Mouse (Mus musculus): ENCODE results near the gene Arhgef2. TPM values are rescaled to one million over a fixed set of nuclear protein-coding genes. Genes with fewer than 3 reads are reported as not detected.

The Arhgef2 gene
- polyA plus RNA-seq, 1 experiment: 96.1 TPM

GRCm38 (mm10) chr3:88620146-88620991 is 14.6 kb downstream of the Arhgef2 start:
- peak overlapping the region; percentile 97 for H3K27ac ChIP-seq (ENCODE audit: control insufficient read depth, insufficient read depth, low read depth, low read length, poor library complexity)

DNA sequence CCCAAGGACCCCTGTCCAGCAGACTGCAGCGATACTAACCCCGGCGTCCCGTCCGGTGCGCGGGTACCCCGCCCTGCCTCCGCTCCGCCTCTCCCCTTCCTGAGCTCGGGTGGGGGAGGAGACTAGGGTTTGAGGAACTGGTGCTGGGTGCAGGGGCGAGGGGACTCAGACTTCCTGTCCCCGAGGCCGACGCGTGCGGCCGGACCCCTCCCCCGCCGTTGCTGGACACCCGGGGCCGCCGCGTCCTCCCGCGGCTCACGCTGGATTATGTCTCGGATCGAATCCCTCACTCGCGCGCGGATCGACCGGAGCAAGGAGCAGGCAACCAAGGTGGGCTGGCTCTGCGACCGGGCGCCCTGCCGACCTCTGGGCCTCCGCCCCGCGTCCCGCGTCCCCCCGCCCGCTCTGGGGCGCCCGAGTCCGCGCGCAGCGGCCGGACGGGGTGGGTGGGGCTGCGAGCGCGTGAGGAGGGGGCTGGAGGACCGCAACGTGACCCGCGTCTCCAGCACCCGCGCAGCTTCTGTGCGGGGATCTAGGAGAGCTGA is 15.3 kb downstream of the Arhgef2 start:
- Histone ChIP-seq H3K4me3 (replicated peaks; ENCODE audit: control insufficient read depth, low read depth, low read length) (peak overlapping the region; percentile 81), H3K4me1 (ENCODE audit: control insufficient read depth, insufficient read depth, low read length) (peaks cover 5% of the 10 kb centered on the region), H3K27ac (ENCODE audit: control insufficient read depth, insufficient read depth, low read depth, low read length, poor library complexity) (peak overlapping the region; percentile 97)
- under 1% methylated on average over 64 of the region's 64 CpGs for WGBS
- TF ChIP-seq CTCF (IDR thresholded peaks at IDR 0.05; ENCODE audit: control insufficient read depth, insufficient read depth, low read length): no peak
- TF ChIP-seq POLR2A (IDR thresholded peaks at IDR 0.05; ENCODE audit: borderline replicate concordance, control insufficient read depth, low read depth, low read length): peak; percentile 83; the same call in 1 of the 2 replicates

More at GRCm38 (mm10) chr3:88620146-88620991, 14.6 kb downstream of the Arhgef2 start:
- Histone ChIP-seq H3K4me3 (replicated peaks; ENCODE audit: control insufficient read depth, low read depth, low read length) (peak overlapping the region; percentile 81), H3K4me1 (ENCODE audit: control insufficient read depth, insufficient read depth, low read length) (peaks cover 5% of the 10 kb centered on the region)
- TF ChIP-seq POLR2A (IDR thresholded peaks at IDR 0.05; ENCODE audit: borderline replicate concordance, control insufficient read depth, low read depth, low read length): no peak
- TF ChIP-seq CTCF (IDR thresholded peaks at IDR 0.05; ENCODE audit: control insufficient read depth, insufficient read depth, low read length): no peak
- WGBS: 3% methylated on average over 15 of the region's 15 CpGs

DNA sequence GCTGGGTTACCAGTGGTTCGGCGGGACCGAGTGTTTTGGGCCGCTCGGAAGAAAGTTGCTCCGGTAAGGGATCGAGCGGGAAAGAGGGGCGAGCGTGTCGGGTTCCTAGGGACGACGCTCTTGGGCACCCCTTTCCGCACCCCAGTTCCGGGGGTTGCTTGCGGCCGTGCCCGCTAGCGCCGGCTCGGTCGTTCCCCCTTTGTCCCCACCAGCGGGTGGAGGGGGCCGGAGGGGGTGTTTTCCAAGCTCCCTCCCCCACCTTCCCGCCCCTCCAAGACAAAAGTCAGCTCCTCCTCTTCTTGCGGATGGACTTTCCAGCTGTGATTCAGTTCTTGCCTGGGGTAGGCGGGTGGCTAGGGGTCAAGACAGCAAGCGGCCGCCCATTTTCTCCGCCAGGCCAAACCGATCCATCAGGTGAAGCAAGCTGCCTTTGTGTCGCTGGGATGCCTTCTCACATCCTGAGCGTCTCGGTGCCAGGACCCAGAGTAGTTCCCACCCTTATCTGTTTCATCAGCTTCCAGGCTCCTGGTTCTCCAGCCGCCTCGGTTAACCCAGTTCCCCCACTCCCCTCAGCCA is 15.9 kb downstream of the Arhgef2 start:
- WGBS: under 1% methylated on average over 36 of the region's 36 CpGs
- peaks cover 5% of the 10 kb centered on the region for H3K4me1 ChIP-seq (ENCODE audit: control insufficient read depth, insufficient read depth, low read length)
- no peak for TF ChIP-seq POLR2A (IDR thresholded peaks at IDR 0.05; ENCODE audit: borderline replicate concordance, control insufficient read depth, low read depth, low read length)
- TF ChIP-seq CTCF (IDR thresholded peaks at IDR 0.05; ENCODE audit: control insufficient read depth, insufficient read depth, low read length): no peak
- peak overlapping the region; percentile 97 for H3K27ac ChIP-seq (ENCODE audit: control insufficient read depth, insufficient read depth, low read depth, low read length, poor library complexity)
- H3K4me3 ChIP-seq (replicated peaks; ENCODE audit: control insufficient read depth, low read depth, low read length): peak overlapping the region; percentile 81

- H3K4me1 ChIP-seq (ENCODE audit: control insufficient read depth, insufficient read depth, low read length): peaks cover 9% of the 10 kb centered on the region
- under 1% methylated on average over 24 of the region's 24 CpGs for WGBS
- no peak for TF ChIP-seq POLR2A (IDR thresholded peaks at IDR 0.05; ENCODE audit: borderline replicate concordance, control insufficient read depth, low read depth, low read length)
- TF ChIP-seq CTCF (IDR thresholded peaks at IDR 0.05; ENCODE audit: control insufficient read depth, insufficient read depth, low read length): no peak
- peak overlapping the region; percentile 97 for H3K27ac ChIP-seq (ENCODE audit: control insufficient read depth, insufficient read depth, low read depth, low read length, poor library complexity)
- peak overlapping the region; percentile 81 for H3K4me3 ChIP-seq (replicated peaks; ENCODE audit: control insufficient read depth, low read depth, low read length)
Observed at GRCm38 (mm10) chr3:88622113-88622940, 16.6 kb downstream of the Arhgef2 start.

DNA sequence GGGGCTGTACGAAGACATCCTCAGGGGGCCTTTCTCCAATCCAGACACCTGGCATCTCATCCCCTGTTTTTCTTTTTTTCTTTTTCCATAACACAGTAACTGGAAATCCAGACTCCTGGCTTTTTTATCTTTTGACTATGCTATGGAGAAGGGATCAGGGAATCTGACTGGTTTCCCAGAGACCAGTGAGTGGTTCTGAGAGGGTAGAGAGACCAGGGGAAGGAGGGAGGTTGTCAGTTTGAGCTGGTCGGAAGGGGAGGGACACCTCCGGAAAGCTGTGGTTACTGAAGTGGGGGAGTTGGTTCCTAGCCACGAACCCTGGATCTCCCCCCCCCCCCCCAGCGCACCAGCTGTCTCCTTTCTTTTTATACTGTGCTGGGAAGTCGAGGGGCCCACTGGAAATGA is 17.2 kb downstream of the Arhgef2 start:
- TF ChIP-seq CTCF (IDR thresholded peaks at IDR 0.05; ENCODE audit: control insufficient read depth, insufficient read depth, low read length): no peak
- TF ChIP-seq POLR2A (IDR thresholded peaks at IDR 0.05; ENCODE audit: borderline replicate concordance, control insufficient read depth, low read depth, low read length): no peak
- Histone ChIP-seq H3K27ac (ENCODE audit: control insufficient read depth, insufficient read depth, low read depth, low read length, poor library complexity) (peak overlapping the region; percentile 69), H3K4me1 (ENCODE audit: control insufficient read depth, insufficient read depth, low read length) (peaks cover 9% of the 10 kb centered on the region), H3K4me3 (replicated peaks; ENCODE audit: control insufficient read depth, low read depth, low read length) (peak overlapping the region; percentile 73)
- 2% methylated on average over 6 of the region's 6 CpGs for WGBS

GRCm38 (mm10) chr3:88623346-88624135 is 17.8 kb downstream of the Arhgef2 start:
- peak overlapping the region; percentile 73 for H3K4me3 ChIP-seq (replicated peaks; ENCODE audit: control insufficient read depth, low read depth, low read length)
- peak overlapping the region; percentile 69 for H3K27ac ChIP-seq (ENCODE audit: control insufficient read depth, insufficient read depth, low read depth, low read length, poor library complexity)
- peaks cover 7% of the 10 kb centered on the region for H3K4me1 ChIP-seq (ENCODE audit: control insufficient read depth, insufficient read depth, low read length)
- WGBS: 3% methylated on average over 15 of the region's 15 CpGs
- TF ChIP-seq POLR2A (IDR thresholded peaks at IDR 0.05; ENCODE audit: borderline replicate concordance, control insufficient read depth, low read depth, low read length) (no peak), CTCF (IDR thresholded peaks at IDR 0.05; ENCODE audit: control insufficient read depth, insufficient read depth, low read length) (no peak)

DNA sequence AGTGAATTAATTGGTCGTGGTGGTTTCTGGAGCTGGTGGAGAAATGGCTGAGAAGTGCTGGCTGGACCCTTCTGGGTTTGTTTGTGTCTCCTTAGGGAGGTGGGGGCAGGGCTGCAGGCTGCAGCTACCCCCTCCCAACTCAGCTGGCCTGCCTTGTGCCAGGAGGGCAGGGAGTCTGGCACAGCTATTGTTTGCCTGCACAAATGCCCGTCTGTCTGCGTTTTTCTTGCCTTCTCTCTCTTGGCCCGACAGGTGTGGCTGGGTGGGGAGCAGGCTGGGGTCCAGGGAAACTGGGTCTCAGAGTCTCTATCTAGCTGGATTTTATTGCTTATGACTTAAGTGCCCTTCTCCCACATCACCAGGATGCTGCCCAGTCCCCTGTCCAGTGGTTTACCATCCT is 18.6 kb downstream of the Arhgef2 start:
- H3K4me1 ChIP-seq (ENCODE audit: control insufficient read depth, insufficient read depth, low read length): peaks cover 7% of the 10 kb centered on the region

More for the DNA sequence above, 18.6 kb downstream of the Arhgef2 start:
- Histone ChIP-seq H3K4me3 (replicated peaks; ENCODE audit: control insufficient read depth, low read depth, low read length) (no peak overlapping the region), H3K27ac (ENCODE audit: control insufficient read depth, insufficient read depth, low read depth, low read length, poor library complexity) (no peak overlapping the region)
- 11% methylated on average over 4 of the region's 4 CpGs for WGBS
- TF ChIP-seq POLR2A (IDR thresholded peaks at IDR 0.05; ENCODE audit: borderline replicate concordance, control insufficient read depth, low read depth, low read length) (no peak), CTCF (IDR thresholded peaks at IDR 0.05; ENCODE audit: control insufficient read depth, insufficient read depth, low read length) (no peak)

Measured in bone marrow, adult 2 months (tissue).